Mouse (Mus musculus): ENCODE results near the gene Abca13. TPM values are rescaled to one million over a fixed set of nuclear protein-coding genes. Genes with fewer than 3 reads are reported as not detected.

Gene Abca13
- total and polyA plus RNA-seq, 3 experiments = under 0.01 to 0.03 (median 0.03) TPM

DNA sequence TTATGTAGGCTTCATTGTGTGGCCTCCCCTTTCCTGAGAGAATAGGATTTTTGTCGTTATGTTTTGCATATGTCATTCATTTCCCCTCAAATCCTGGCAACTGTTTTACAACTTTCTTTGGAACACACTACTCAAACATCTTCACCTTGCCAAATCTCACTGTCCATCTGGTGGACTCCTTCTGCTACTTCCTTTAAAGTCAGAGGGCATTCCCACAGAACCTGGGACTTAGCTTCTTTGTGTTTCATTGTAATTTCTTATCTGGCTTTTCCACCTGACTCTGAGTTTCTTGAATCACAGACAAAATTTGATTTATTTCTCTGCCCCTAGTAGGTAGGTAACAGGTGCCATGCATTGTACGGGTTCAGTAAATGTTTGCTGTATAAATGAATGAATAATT, 248.0 kb downstream of the Abca13 start:
- dilution Hi-C loops (cut with MboI; ENCODE audit: extremely low pct_ligation_motif_present, extremely low pct_unique_long_range_greater_than_20kb, low sequenced_read_pairs) (no loop called here), in situ Hi-C loops (cut with MboI; ENCODE audit: low pct_ligation_motif_present, low pct_unique_long_range_greater_than_20kb, low sequenced_read_pairs) (no loop called here)
- TF ChIP-seq ELF1 (IDR thresholded peaks at IDR 0.05; ENCODE audit: low read depth, low read length) (no peak), ZNF384 (IDR thresholded peaks at IDR 0.05; ENCODE audit: low read depth, low read length) (no peak), SIN3A (IDR thresholded peaks at IDR 0.05; ENCODE audit: low read length) (no peak), NELFE (IDR thresholded peaks at IDR 0.05; ENCODE audit: low read depth, low read length) (no peak), USF2 (conservative IDR thresholded peaks at IDR 0.05; ENCODE audit: low read depth, low read length) (no peak), TBP (conservative IDR thresholded peaks at IDR 0.05; ENCODE audit: low read depth, low read length) (no peak), UBTF (IDR thresholded peaks at IDR 0.05; ENCODE audit: low read depth, low read length) (no peak), NRF1 (IDR thresholded peaks at IDR 0.05; ENCODE audit: low read depth, low read length) (no peak), E2F4 (IDR thresholded peaks at IDR 0.05; ENCODE audit: insufficient replicate concordance, low read depth, low read length) (no peak), JUN (IDR thresholded peaks at IDR 0.05; ENCODE audit: insufficient read depth, low read depth, low read length) (no peak), ETS1 (conservative IDR thresholded peaks at IDR 0.05; ENCODE audit: low read depth, low read length) (no peak), BHLHE40 (IDR thresholded peaks at IDR 0.05; ENCODE audit: low read depth, low read length) (no peak), MAFK (IDR thresholded peaks at IDR 0.05; ENCODE audit: insufficient replicate concordance, low read length) (no peak), CHD2 (IDR thresholded peaks at IDR 0.05; ENCODE audit: low read length) (no peak), MYC (IDR thresholded peaks at IDR 0.05; ENCODE audit: low read depth, low read length) (no peak), CHD1 (IDR thresholded peaks at IDR 0.05; ENCODE audit: low read depth, low read length) (no peak)

DNA sequence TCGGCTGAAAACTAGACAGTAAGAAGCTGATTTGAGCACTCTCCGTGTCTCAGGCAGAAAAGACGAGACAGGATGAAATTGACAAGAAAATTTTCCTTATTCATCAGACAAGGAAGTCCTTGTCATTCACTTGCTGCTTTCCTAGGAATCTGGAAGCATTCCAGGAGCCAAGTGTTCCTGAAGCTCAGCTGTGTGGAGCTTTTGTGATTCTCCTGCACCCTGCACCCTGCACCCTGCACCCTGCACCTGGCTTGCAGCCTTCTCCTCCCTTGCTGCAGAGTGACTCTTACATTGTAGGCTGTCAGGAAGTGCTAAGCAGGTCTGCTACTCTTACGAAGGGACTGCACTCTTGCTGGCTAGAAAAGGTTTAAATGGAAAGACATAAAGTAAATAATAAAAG, 249.4 kb downstream of the Abca13 start:
- Histone ChIP-seq H3K27me3 (replicated peaks) (no peaks in the 10 kb centered on the region), H3K36me3 (replicated peaks in 1 of 2; ENCODE audit: control insufficient read depth in 1 of 2, insufficient read depth in 1 of 2, low read length in 1 of 2) (no peaks in the 10 kb centered on the region), H3K79me2 (replicated peaks; ENCODE audit: control insufficient read depth, extremely low read depth, insufficient read depth, poor library complexity, severe bottlenecking) (no peaks in the 10 kb centered on the region), H3K4me2 (ENCODE audit: insufficient read depth, low read depth, poor library complexity, severe bottlenecking) (no peak overlapping the region), H3K9ac (ENCODE audit: insufficient read depth, low read depth) (no peak overlapping the region), H3K9me3 (replicated peaks; ENCODE audit: low read length) (peaks cover 34% of the 10 kb centered on the region), H3K27ac (ENCODE audit: insufficient read depth, low read depth) (no peak overlapping the region), H3K4me3 (replicated peaks in 1 of 3; ENCODE audit: low read depth in 2 of 3, low read length in 2 of 3, poor library complexity in 1 of 3) (no peak overlapping the region), H3K4me1 (ENCODE audit: control insufficient read depth in 1 of 2, insufficient read depth in 2 of 2) (no peaks in the 10 kb centered on the region)
- TF ChIP-seq IRF4 (IDR thresholded peaks at IDR 0.05; ENCODE audit: low read depth, low read length) (no peak), NELFE (IDR thresholded peaks at IDR 0.05; ENCODE audit: low read depth, low read length) (no peak), POLR2A (IDR thresholded peaks at IDR 0.05; ENCODE audit: low read depth, low read length) (no peak), BHLHE40 (IDR thresholded peaks at IDR 0.05; ENCODE audit: low read depth, low read length) (no peak), SMC3 (IDR thresholded peaks at IDR 0.05; ENCODE audit: low read depth, low read length) (no peak), CHD2 (IDR thresholded peaks at IDR 0.05; ENCODE audit: low read length) (no peak)
- no peak for DNase-seq (ENCODE audit: extremely low read depth)
- dilution Hi-C loops (cut with MboI; ENCODE audit: extremely low pct_ligation_motif_present, extremely low pct_unique_long_range_greater_than_20kb, low sequenced_read_pairs) = no loop called here
- in situ Hi-C loops (cut with MboI; ENCODE audit: low pct_ligation_motif_present, low pct_unique_long_range_greater_than_20kb, low sequenced_read_pairs) = no loop called here

More for the DNA sequence above, 248.0 kb downstream of the Abca13 start:
- Histone ChIP-seq H3K4me2 (ENCODE audit: insufficient read depth, low read depth, poor library complexity, severe bottlenecking) (no peak overlapping the region), H3K4me1 (ENCODE audit: control insufficient read depth in 1 of 2, insufficient read depth in 2 of 2) (no peaks in the 10 kb centered on the region), H3K27me3 (replicated peaks) (no peaks in the 10 kb centered on the region), H3K9ac (ENCODE audit: insufficient read depth, low read depth) (no peak overlapping the region), H3K9me3 (replicated peaks; ENCODE audit: low read length) (peaks cover 37% of the 10 kb centered on the region), H3K27ac (ENCODE audit: insufficient read depth, low read depth) (no peak overlapping the region), H3K36me3 (replicated peaks in 1 of 2; ENCODE audit: control insufficient read depth in 1 of 2, insufficient read depth in 1 of 2, low read length in 1 of 2) (no peaks in the 10 kb centered on the region), H3K79me2 (replicated peaks; ENCODE audit: control insufficient read depth, extremely low read depth, insufficient read depth, poor library complexity, severe bottlenecking) (no peaks in the 10 kb centered on the region), H3K4me3 (replicated peaks in 1 of 3; ENCODE audit: low read depth in 2 of 3, low read length in 2 of 3, poor library complexity in 1 of 3) (no peak overlapping the region)
- DNase-seq (ENCODE audit: extremely low read depth) = no peak

Measured in CH12.LX (cell line).